Comparison of ENCODE assay signal across 18 mouse cellular contexts in genomic region chr3:65637313-65637712, GRCm38 (mm10). TPM values are rescaled to one million over a fixed set of nuclear protein-coding genes. Genes with fewer than 3 reads are reported as not detected.
A peak's percentile ranks its signal among the peaks of the same experiment; 100 is the strongest.
DNase-seq lines count a peak whose midpoint lies in the region; ATAC-seq lines count a peak whose summit lies in the region.
"Had no signal": no experiment of that assay in that cellular context is flagged by ENCODE, and none has a peak within 500 bp of the region (broad histone marks: within the 10 kb centered on the region; RNA-seq: fewer than 3 reads in every experiment).

No protein-coding gene starts in this region.

- DNase-seq in midbrain, embryonic 11.5 days (ENCODE audit: low spot score, missing footprints), result no peak
- peak; percentile 32 for DNase-seq in yolk sac, embryonic 10.5 days (ENCODE audit: low spot score)
- no peak for DNase-seq in cerebellum, adult 18-20 months
- no peak for DNase-seq in cerebellum, adult 11-12 months
- DNase-seq: adrenal gland, postnatal 10 days; gastrocnemius, postnatal 14 days; heart, adult 18-20 months; heart, postnatal 36 days; layer of hippocampus, postnatal 36 days; thymus, postnatal 4 days had no signal

- H3K9me3 ChIP-seq in midbrain, embryonic 11.5 days (ENCODE audit: control insufficient read depth, low read length), result no peaks in the 10 kb centered on the region
- no peaks in the 10 kb centered on the region for H3K9me3 ChIP-seq in midbrain, embryonic 16.5 days (replicated peaks; ENCODE audit: control insufficient read depth, low read length, poor library complexity, severe bottlenecking)
- H3K9me3 ChIP-seq in intestine, embryonic 16.5 days (ENCODE audit: control insufficient read depth, low read length), result no peaks in the 10 kb centered on the region
- no peaks in the 10 kb centered on the region for H3K9me3 ChIP-seq in limb, embryonic 15.5 days

- no peaks in the 10 kb centered on the region for H3K27me3 ChIP-seq in midbrain, embryonic 11.5 days (ENCODE audit: control insufficient read depth, insufficient read depth, low read length)
- no peaks in the 10 kb centered on the region for H3K27me3 ChIP-seq in midbrain, embryonic 16.5 days (ENCODE audit: control insufficient read depth, insufficient read depth, low read depth, low read length)
- H3K27me3 ChIP-seq in intestine, embryonic 16.5 days (replicated peaks; ENCODE audit: control insufficient read depth, insufficient read depth, low read length), result no peaks in the 10 kb centered on the region
- H3K27me3 ChIP-seq in limb, embryonic 15.5 days, result no peaks in the 10 kb centered on the region

- H3K4me3 ChIP-seq in midbrain, embryonic 11.5 days (ENCODE audit: low read depth, low read length), result no peak overlapping the region
- no peak overlapping the region for H3K4me3 ChIP-seq in midbrain, embryonic 16.5 days (ENCODE audit: low read depth, low read length)
- no peak overlapping the region for H3K4me3 ChIP-seq in intestine, embryonic 16.5 days (ENCODE audit: low read length)
- no peak overlapping the region for H3K4me3 ChIP-seq in limb, embryonic 15.5 days
- H3K4me3 ChIP-seq: layer of hippocampus, adult 2 months had no signal

- 0 out of 2 replicates have a peak, but pooled peaks cover 5% of the 10 kb centered on the region for H3K4me1 ChIP-seq in midbrain, embryonic 11.5 days (ENCODE audit: control insufficient read depth, insufficient read depth, low read length)
- H3K4me1 ChIP-seq in midbrain, embryonic 16.5 days (ENCODE audit: control insufficient read depth, insufficient read depth, low read length), result no peaks in the 10 kb centered on the region; the same call in 1 of the 2 replicates
- H3K4me1 ChIP-seq in intestine, embryonic 16.5 days (ENCODE audit: control insufficient read depth, insufficient read depth, low read length), result peaks cover 7% of the 10 kb centered on the region; the same call in 1 of the 2 replicates
- H3K4me1 ChIP-seq in limb, embryonic 15.5 days, result peaks cover 4% of the 10 kb centered on the region; the same call in 1 of the 2 replicates

- no peak overlapping the region for H3K4me2 ChIP-seq in midbrain, embryonic 11.5 days
- H3K4me2 ChIP-seq in midbrain, embryonic 16.5 days (ENCODE audit: low read length), result no peak overlapping the region
- H3K4me2 ChIP-seq in intestine, embryonic 16.5 days (ENCODE audit: low read depth, low read length), result no peak overlapping the region
- H3K4me2 ChIP-seq in limb, embryonic 15.5 days, result no peak overlapping the region
- H3K4me2 ChIP-seq: hindbrain, embryonic 14.5 days had no signal

- no peak overlapping the region for H3K27ac ChIP-seq in midbrain, embryonic 11.5 days (ENCODE audit: low read depth, low read length)
- H3K27ac ChIP-seq in midbrain, embryonic 16.5 days (ENCODE audit: low read length), result no peak overlapping the region
- H3K27ac ChIP-seq in intestine, embryonic 16.5 days (ENCODE audit: low read length), result no peak overlapping the region
- H3K27ac ChIP-seq in limb, embryonic 15.5 days, result no peak overlapping the region
- H3K27ac ChIP-seq: hindbrain, embryonic 14.5 days; layer of hippocampus, adult 2 months; liver, embryonic 14.5 days had no signal

- 48% methylated on average over 7 of the region's 7 CpGs for WGBS in midbrain, embryonic 11.5 days
- 41% methylated on average over 7 of the region's 7 CpGs for WGBS in midbrain, embryonic 16.5 days
- 43% methylated on average over 7 of the region's 7 CpGs for WGBS in intestine, embryonic 16.5 days
- WGBS in limb, embryonic 15.5 days, result 32% methylated on average over 7 of the region's 7 CpGs

- no peaks in the 10 kb centered on the region for H3K36me3 ChIP-seq in midbrain, embryonic 11.5 days (ENCODE audit: control insufficient read depth, insufficient read depth, low read length)
- no peaks in the 10 kb centered on the region for H3K36me3 ChIP-seq in midbrain, embryonic 16.5 days (ENCODE audit: control insufficient read depth, insufficient read depth, low read length)
- H3K36me3 ChIP-seq in intestine, embryonic 16.5 days (ENCODE audit: control insufficient read depth, insufficient read depth, low read length), result no peaks in the 10 kb centered on the region
- H3K36me3 ChIP-seq in limb, embryonic 15.5 days, result no peaks in the 10 kb centered on the region

- ATAC-seq in midbrain, embryonic 11.5 days (ENCODE audit: low FRiP score), result peak; percentile 72
- ATAC-seq in midbrain, embryonic 16.5 days, result no peak
- ATAC-seq in intestine, embryonic 16.5 days, result peak; percentile 40
- ATAC-seq in limb, embryonic 15.5 days (ENCODE audit: insufficient number of reproducible peaks, low FRiP score, low TSS enrichment, low read depth), result 0 out of 2 replicates have a peak, but pooled peaks have one; percentile 55
- ATAC-seq: activated CD4-positive, CD25-positive, alpha-beta regulatory T cell, adult 4 months; forebrain, embryonic 14.5 days had no signal

- no peak overlapping the region for H3K9ac ChIP-seq in midbrain, embryonic 11.5 days (ENCODE audit: low read length)
- H3K9ac ChIP-seq in midbrain, embryonic 16.5 days (ENCODE audit: low read depth, low read length), result no peak overlapping the region
- no peak overlapping the region for H3K9ac ChIP-seq in intestine, embryonic 16.5 days (ENCODE audit: low read depth, low read length)
- H3K9ac ChIP-seq in limb, embryonic 15.5 days, result no peak overlapping the region
- H3K9ac ChIP-seq: hindbrain, embryonic 14.5 days; liver, embryonic 14.5 days had no signal

RNA-seq across cellular contexts. Expression of gene Lekr1, which starts 28.7 kb away (rescaled TPM):
- polyA plus RNA-seq in midbrain, embryonic 11.5 days (2014; fragmentation: Nextera tagmentation; extraction: Ambion mirVana), result 5.5 and 7.4 TPM in 2 replicates
- 6.2 and 6.5 TPM in 2 replicates for polyA plus RNA-seq in midbrain, embryonic 16.5 days (2015; fragmentation: Nextera tagmentation; extraction: Ambion mirVana)
- 6.2 and 7.3 TPM in 2 replicates for polyA plus RNA-seq in intestine, embryonic 16.5 days (2015; fragmentation: Nextera tagmentation; extraction: Ambion mirVana)
- 6.7 and 7.2 TPM in 2 replicates for polyA plus RNA-seq in limb, embryonic 15.5 days (2015; fragmentation: Nextera tagmentation; extraction: Ambion mirVana)
